Mouse (Mus musculus): ENCODE measurements around the gene Gm21905.

DNA sequence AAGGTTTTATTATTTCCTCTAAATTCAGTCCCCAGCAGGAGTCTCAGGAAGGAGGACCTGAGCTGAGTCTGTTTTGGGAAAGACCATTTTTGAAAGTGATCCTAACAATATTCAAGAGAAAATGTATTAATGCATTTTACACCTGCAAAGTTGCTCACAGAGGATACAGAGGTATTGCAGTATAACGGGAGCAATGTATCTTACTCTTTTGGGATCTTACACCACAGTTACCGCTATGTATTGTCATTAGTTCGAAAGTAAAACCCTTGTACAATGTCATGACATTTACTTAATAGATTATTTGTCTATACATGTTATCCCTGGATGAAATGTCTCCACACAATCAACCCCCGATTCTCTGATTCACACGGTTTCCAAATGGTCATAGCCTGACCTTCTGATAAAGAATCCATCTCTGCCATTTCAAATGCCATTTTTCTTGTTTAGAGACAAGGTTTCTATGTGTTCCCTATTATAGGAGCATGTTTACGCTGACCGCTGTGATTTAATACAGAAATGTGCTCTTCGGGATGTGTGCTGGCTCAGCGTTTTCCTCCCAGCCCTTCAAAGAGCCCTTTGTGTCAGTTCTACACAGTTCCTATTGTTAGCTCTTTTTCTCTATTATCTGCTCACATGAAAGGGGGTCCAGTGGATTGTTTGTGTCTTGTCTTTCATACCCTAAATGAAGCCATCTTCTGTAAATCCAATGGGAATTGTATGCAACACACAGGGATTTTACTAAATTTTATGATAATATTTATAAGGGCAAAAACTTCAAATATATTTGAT, 61.6 kb downstream of the Gm21905 start:
- no peak for TF ChIP-seq CTCF (IDR thresholded peaks at IDR 0.05; ENCODE audit: low read depth)
- no peak for TF ChIP-seq EP300 (IDR thresholded peaks at IDR 0.05; ENCODE audit: low read depth)

All from heart, postnatal 0 days (tissue).